Mouse (Mus musculus) brain, embryonic 14.5 days (tissue): ENCODE results near the gene BC100530.
"Not testable (repeated sequence)": the region's sequence is repeated elsewhere in the genome, so short reads cannot be mapped to it uniquely, and the experiment has no call there.

Experiments used
- CTCF ChIP-seq: fragments of 200-500 bp; IDR thresholded peaks from 2 replicates; pipeline ENCODE4 v1.5.1; 2012; ENCODE audit warnings: inconsistent platforms, mild to moderate bottlenecking, moderate library complexity, borderline replicate concordance; ENCODE audit not compliant: insufficient read depth, insufficient read length; ENCODE audit errors: extremely low read depth
- POLR2A ChIP-seq: fragments of 200-500 bp; IDR thresholded peaks from 2 replicates; pipeline ENCODE4 v1.6.1; 2012; ENCODE audit warnings: mild to moderate bottlenecking, inconsistent platforms, borderline replicate concordance; ENCODE audit not compliant: poor library complexity, insufficient read depth, insufficient read length, severe bottlenecking; ENCODE audit errors: extremely low read depth

- TF ChIP-seq CTCF, POLR2A: not testable (repeated sequence)
These were observed at the start of gene BC100530 for GRCm38 (mm10) chr16:36367648-36368047.
